Mouse (Mus musculus) lung, embryonic 14.5 days (tissue): ENCODE data around the gene Pcsk5. TPM values are rescaled to one million over a fixed set of nuclear protein-coding genes. Genes with fewer than 3 reads are reported as not detected.

Source experiments
- ATAC-seq: fragments of 200-750 bp; cut with Nextera tagmentation; 2 replicates; pipeline ENCODE4 v1.8.0; 2017; ENCODE audit warnings: mild to moderate bottlenecking, moderate TSS enrichment, moderate library complexity; ENCODE audit not compliant: insufficient read depth
- DNase-seq: peaks from one replicate; pipeline ENCODE4 v3.0.0-alpha.2; 2015
- H3K27ac ChIP-seq: fragments of 300-500 bp; sonication (generic); 2 replicates; pipeline ENCODE4 v1.5.1; 2014; ENCODE audit warnings: low read depth, mild to moderate bottlenecking, moderate library complexity
- H3K27me3 ChIP-seq: fragments of 300-500 bp; sonication (generic); 2 replicates; pipeline ENCODE4 v1.6.1; 2014; ENCODE audit warnings: low read length, control low read depth; ENCODE audit not compliant: insufficient read depth
- H3K36me3 ChIP-seq: fragments of 300-500 bp; sonication (generic); 2 replicates; pipeline ENCODE4 v1.6.1; 2014; ENCODE audit warnings: control low read depth; ENCODE audit not compliant: insufficient read depth
- H3K4me1 ChIP-seq: fragments of 300-500 bp; sonication (generic); 2 replicates; pipeline ENCODE4 v1.6.1; 2014; ENCODE audit warnings: antibody characterized with exemption, control low read depth; ENCODE audit not compliant: insufficient read depth
- H3K4me2 ChIP-seq: fragments of 300-500 bp; sonication (generic); 2 replicates; pipeline ENCODE4 v1.6.1; 2014; ENCODE audit warnings: mild to moderate bottlenecking
- H3K4me3 ChIP-seq: fragments of 300-500 bp; sonication (generic); 2 replicates; pipeline ENCODE4 v1.5.1; 2014; ENCODE audit warnings: low read depth, low read length
- H3K9ac ChIP-seq: fragments of 300-500 bp; sonication (generic); 2 replicates; pipeline ENCODE4 v1.6.1; 2014
- H3K9me3 ChIP-seq: fragments of 300-500 bp; sonication (generic); 2 replicates; pipeline ENCODE4 v1.6.1; 2016; ENCODE audit warnings: low read depth, low read length, control low read depth
- CTCF ChIP-seq: IDR thresholded peaks from 2 replicates; pipeline ENCODE4 v1.5.1; 2016; ENCODE audit warnings: antibody characterized with exemption, low read depth
- WGBS: fragments of 180-500 bp; shearing (Covaris S2); extraction: QIAGEN DNeasy Blood & Tissue Kit; methylation state at CpG from one replicate; pipeline ENCODE4 v1.1.7; 2014; 5-methylcytosine and 5-hydroxymethylcytosine counted together
- polyA plus RNA-seq: library from polyadenylated mRNA; unstranded; fragments of >200 nt; fragmentation: Nextera tagmentation; extraction: Ambion mirVana; gene quantifications from 2 replicates; pipeline ENCODE4 v1.2.1, GENCODE M21; 2014

The Pcsk5 gene
- polyA plus RNA-seq, 1 experiment from 2014 or later = 19.0 TPM

DNA sequence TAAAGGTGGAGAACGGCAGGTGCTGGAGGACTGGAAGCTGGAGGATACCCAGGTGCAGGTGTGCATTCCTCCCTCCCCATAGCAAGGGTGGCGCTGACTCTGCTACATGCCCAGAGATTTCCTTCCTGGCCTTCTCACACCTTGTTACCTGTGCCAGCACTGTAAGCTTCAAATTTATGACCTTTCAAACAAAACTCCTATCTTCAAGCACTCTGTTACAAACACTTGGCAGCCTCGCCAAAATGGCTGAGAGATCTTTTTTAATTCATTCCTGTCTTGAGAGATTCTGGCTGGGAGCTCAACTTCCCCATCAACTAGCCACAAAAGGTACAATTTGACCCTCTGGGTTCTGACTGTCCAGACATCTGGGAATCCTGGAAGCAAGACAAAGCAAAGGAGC is 50.7 kb downstream of the Pcsk5 start:
- DNase-seq (no peak), ATAC-seq (no peak)
- H3K9ac ChIP-seq = no peak overlapping the region
- H3K9me3 ChIP-seq = no peaks in the 10 kb centered on the region
- no peak overlapping the region for H3K4me2 ChIP-seq
- H3K27me3 ChIP-seq = no peaks in the 10 kb centered on the region
- H3K4me3 ChIP-seq = no peak overlapping the region
- H3K36me3 ChIP-seq = no peaks in the 10 kb centered on the region
- 64% methylated on average over 3 of the region's 3 CpGs for WGBS
- TF ChIP-seq CTCF = no peak
- no peak overlapping the region for H3K27ac ChIP-seq
- no peaks in the 10 kb centered on the region for H3K4me1 ChIP-seq

DNA sequence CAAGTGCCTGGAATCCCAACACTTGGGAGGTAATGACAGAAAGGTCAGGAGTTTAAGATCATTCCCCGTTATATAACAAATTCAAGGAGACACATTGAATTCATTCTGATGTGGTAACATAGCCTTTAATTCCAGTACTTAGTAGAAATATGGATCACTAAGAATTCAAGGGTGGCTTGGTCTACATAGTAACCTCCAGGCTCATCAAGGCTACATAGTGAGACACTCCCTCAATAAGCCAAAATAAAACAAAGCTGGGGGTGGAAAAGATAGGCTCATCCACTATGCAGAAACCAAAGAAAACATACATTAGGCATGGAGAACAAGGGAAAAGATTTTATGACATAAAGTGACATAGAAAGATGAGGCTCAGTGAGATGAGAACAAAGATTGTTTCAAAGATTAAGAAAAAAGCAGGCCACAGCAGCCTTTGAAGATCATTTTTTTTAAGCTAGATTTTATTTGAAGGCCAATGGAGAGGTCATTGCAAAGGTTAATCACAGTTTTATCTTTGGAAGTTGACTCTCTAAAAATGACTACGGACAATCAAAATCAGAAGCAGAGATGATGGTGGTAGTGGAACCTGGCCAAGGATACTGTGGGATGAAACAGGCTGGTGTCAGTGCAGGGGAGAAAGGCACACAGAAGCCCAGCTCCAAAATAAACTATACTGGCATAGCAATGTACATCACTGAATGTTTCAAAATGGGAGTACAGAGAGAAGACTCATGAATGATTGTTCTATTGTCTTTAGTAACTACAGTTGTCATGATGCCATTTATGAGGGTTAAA is 52.8 kb downstream of the Pcsk5 start:
- Histone ChIP-seq H3K4me2 (no peak overlapping the region), H3K27ac (no peak overlapping the region), H3K27me3 (no peaks in the 10 kb centered on the region), H3K36me3 (no peaks in the 10 kb centered on the region), H3K9ac (no peak overlapping the region), H3K4me3 (no peak overlapping the region), H3K4me1 (no peaks in the 10 kb centered on the region), H3K9me3 (no peaks in the 10 kb centered on the region)
- TF ChIP-seq CTCF = no peak
- no peak for DNase-seq
- ATAC-seq = no peak
- WGBS = 58% methylated on average over 2 of the region's 2 CpGs

DNA sequence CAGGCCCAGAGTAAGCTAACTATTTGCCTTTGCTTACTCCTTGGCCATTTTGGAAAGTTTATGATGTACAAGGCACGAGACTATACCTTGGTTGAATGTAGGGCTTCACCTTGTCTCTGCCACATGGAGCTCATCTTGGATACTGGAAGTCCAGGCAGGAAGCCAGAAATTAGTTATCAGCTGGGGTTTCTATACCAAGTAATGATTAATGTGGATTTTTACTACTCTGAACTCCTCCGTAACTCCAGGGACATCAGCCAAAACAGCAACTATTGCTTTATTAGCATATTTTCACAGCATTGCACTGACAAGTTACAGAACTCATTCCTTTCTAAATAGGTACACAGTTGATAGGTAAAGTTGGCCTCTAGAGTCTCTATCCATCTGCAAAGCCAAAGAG is 54.2 kb downstream of the Pcsk5 start:
- ATAC-seq = no peak
- no peak overlapping the region for H3K27ac ChIP-seq
- H3K9ac ChIP-seq = no peak overlapping the region
- no peaks in the 10 kb centered on the region for H3K27me3 ChIP-seq
- no peak for DNase-seq
- H3K4me2 ChIP-seq = no peak overlapping the region
- H3K4me1 ChIP-seq = no peaks in the 10 kb centered on the region
- no peak for TF ChIP-seq CTCF
- no peaks in the 10 kb centered on the region for H3K9me3 ChIP-seq
- no peak overlapping the region for H3K4me3 ChIP-seq
- H3K36me3 ChIP-seq = no peaks in the 10 kb centered on the region
- WGBS = 56% methylated on average over 2 of the region's 2 CpGs

DNA sequence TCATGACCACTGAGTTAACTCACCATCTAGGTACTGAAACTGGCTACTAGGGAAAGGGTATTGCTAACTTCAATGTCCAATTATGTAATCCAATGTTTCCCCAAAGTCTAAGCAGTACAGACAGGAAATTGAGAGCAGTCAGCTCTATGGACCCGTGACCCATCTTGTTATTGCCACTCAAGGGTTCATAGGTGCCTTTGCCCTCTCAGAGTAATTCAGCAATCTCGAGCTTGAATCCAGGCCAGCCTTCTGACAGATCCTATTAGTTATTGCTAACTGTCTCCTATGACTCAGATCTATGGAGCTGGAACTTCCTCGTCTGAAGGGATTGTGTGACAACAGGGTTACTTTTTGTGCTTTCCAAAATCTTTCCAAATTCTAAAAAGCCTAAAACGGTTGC is 56.1 kb downstream of the Pcsk5 start:
- no peak for TF ChIP-seq CTCF
- H3K27me3 ChIP-seq = no peaks in the 10 kb centered on the region
- ATAC-seq = no peak
- H3K4me3 ChIP-seq = no peak overlapping the region
- H3K36me3 ChIP-seq = no peaks in the 10 kb centered on the region
- no peak overlapping the region for H3K27ac ChIP-seq
- 60% methylated on average over 4 of the region's 4 CpGs for WGBS
- no peak overlapping the region for H3K4me2 ChIP-seq
- DNase-seq = no peak
- H3K4me1 ChIP-seq = no peaks in the 10 kb centered on the region
- H3K9me3 ChIP-seq = no peaks in the 10 kb centered on the region
- H3K9ac ChIP-seq = no peak overlapping the region

DNA sequence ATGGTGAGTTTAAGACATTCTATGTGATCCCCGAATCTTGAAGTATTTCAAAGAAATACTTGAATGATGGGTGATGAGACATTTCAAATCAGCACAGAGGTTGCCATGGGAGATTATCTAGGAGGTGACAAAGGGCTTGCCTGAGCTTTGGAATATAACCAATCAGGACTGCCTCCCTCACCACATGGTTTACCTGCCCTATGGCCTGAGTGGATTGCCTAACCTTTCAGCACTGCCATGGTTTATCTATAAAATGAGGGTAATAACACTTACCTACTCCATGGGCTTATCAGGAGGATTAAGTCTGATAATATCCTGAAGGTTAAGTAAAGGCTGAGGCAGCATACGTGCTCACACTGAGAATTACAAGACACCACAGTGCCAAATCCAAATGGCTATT is 61.5 kb downstream of the Pcsk5 start:
- H3K4me1 ChIP-seq = no peaks in the 10 kb centered on the region
- WGBS = 39% methylated on average over 2 of the region's 2 CpGs

DNA sequence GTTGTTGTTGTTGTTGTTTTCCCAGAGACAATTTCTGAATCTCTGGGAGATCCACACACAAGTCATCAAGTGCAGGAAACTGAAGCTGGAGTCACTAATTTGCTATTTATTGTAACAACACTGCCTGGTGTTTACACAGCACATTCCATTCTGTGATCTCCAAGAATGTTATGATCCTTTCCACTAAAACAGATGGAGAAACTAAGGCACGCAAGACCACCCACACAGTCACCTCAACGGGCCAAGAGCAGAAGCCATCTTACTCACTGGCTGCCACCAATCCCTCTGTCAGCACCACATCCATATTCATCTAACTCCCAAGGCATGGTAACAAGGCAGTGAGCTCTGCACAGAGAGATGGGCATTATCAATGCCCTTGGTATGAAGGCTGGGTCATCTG is 62.3 kb downstream of the Pcsk5 start:
- Histone ChIP-seq H3K36me3 (no peaks in the 10 kb centered on the region), H3K4me3 (no peak overlapping the region), H3K4me2 (no peak overlapping the region), H3K27me3 (no peaks in the 10 kb centered on the region), H3K9ac (no peak overlapping the region), H3K27ac (no peak overlapping the region), H3K9me3 (no peaks in the 10 kb centered on the region), H3K4me1 (no peaks in the 10 kb centered on the region)
- ATAC-seq (peak; percentile 63; the same call in 1 of the 2 replicates), DNase-seq (peak; percentile 65)
- TF ChIP-seq CTCF = no peak
- WGBS = 16% methylated on average over 2 of the region's 2 CpGs

More for the DNA sequence above, 61.5 kb downstream of the Pcsk5 start:
- DNase-seq (no peak), ATAC-seq (no peak)
- no peak overlapping the region for H3K27ac ChIP-seq
- H3K9me3 ChIP-seq = no peaks in the 10 kb centered on the region
- H3K4me3 ChIP-seq = no peak overlapping the region
- no peak for TF ChIP-seq CTCF
- no peak overlapping the region for H3K4me2 ChIP-seq
- H3K36me3 ChIP-seq = no peaks in the 10 kb centered on the region
- no peak overlapping the region for H3K9ac ChIP-seq
- H3K27me3 ChIP-seq = no peaks in the 10 kb centered on the region

DNA sequence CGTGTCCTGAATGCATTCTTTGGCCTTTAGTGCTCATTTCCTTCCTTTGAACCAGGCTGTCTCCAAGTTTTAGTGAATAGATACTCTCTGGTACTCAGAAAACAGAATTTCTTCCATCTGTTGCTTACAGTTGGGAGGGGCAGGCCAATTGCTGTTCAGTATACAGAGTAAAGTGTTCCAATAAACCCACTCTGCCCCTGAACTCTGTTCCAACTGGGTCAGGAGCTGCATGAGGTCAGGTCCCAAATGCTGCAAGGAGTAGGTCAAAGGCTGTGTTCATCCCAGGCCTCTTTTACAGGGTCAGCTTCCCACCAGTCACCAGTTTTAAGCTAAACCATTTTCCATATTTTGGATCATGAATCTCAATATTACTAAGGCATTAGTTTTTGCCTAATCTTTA is 63.4 kb downstream of the Pcsk5 start:
- Histone ChIP-seq H3K4me2 (no peak overlapping the region), H3K9me3 (no peaks in the 10 kb centered on the region), H3K9ac (no peak overlapping the region), H3K27me3 (no peaks in the 10 kb centered on the region), H3K36me3 (no peaks in the 10 kb centered on the region), H3K4me1 (no peaks in the 10 kb centered on the region), H3K27ac (no peak overlapping the region), H3K4me3 (no peak overlapping the region)
- DNase-seq (no peak), ATAC-seq (no peak)
- WGBS = 68% methylated on average over 1 of the region's 1 CpGs
- no peak for TF ChIP-seq CTCF
